Comparison of ENCODE assay signal across 10 mouse cellular contexts in the genomic region with DNA sequence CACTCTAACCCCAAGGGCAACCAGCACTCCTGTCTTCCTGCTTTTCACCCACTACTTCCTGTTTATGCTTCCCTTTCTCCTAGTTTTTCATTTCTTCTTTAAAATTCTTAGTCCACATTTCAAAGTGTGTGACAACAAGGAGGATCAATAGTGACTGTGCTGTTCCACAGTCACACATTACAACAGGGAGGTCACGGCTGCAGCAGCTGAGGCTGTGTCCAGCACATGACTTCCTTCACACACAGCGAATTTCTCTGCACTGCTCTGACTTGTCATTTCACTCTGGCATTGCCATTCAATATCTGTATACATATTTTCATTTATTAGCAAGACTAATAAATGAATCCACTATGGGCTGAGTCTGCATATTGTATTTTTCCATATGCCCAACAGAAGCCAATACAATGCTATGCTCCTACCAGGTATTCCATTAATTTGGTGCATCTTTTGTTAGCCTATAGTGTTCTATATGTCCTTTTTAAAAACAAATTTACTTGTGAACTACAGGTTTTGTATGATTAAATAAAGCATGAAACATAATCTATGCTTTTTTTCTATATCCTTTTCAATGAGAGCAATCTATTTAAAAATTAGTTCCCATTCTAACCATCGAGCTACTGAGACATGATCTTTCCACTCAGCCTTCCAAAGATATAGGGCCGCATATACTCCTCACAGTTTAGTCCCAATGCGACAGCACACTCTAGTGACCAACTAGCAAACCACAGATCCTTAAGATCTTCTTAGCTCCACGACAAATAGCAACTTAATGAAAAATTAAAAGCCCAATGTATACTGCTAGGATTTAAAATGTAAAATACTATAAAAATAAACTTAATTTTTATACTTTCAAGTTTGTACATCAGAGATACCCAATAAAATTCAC. TPM values are rescaled to one million over a fixed set of nuclear protein-coding genes. Genes with fewer than 3 reads are reported as not detected.
A peak's percentile ranks its signal among the peaks of the same experiment; 100 is the strongest.
DNase-seq lines count a peak whose midpoint lies in the region; ATAC-seq and TF ChIP-seq lines count a peak whose summit lies in the region.
"Had no signal": no experiment of that assay in that cellular context is flagged by ENCODE, and none has a peak within 500 bp of the region (broad histone marks: within the 10 kb centered on the region; RNA-seq: fewer than 3 reads in every experiment).

No protein-coding gene starts in this region.

- no peaks in the 10 kb centered on the region for H3K9me3 ChIP-seq in midbrain, embryonic 15.5 days
- H3K9me3 ChIP-seq: heart, embryonic 13.5 days; lung, embryonic 15.5 days had no signal

- no peak overlapping the region for H3K27ac ChIP-seq in left cerebral cortex, adult 2 months
- H3K27ac ChIP-seq in midbrain, embryonic 15.5 days, result no peak overlapping the region
- H3K27ac ChIP-seq: heart, embryonic 13.5 days; lung, embryonic 15.5 days had no signal

- H3K36me3 ChIP-seq in midbrain, embryonic 15.5 days (replicated peaks), result peaks cover 23% of the 10 kb centered on the region; the same call in 1 of the 2 replicates

- H3K4me2 ChIP-seq in midbrain, embryonic 15.5 days, result no peak overlapping the region
- H3K4me2 ChIP-seq: heart, embryonic 13.5 days; lung, embryonic 15.5 days had no signal

- no peaks in the 10 kb centered on the region for H3K27me3 ChIP-seq in midbrain, embryonic 15.5 days (replicated peaks)
- H3K27me3 ChIP-seq: heart, embryonic 13.5 days; lung, embryonic 15.5 days had no signal

- H3K4me1 ChIP-seq in midbrain, embryonic 15.5 days, result no peaks in the 10 kb centered on the region
- H3K4me1 ChIP-seq: lung, embryonic 15.5 days had no signal

- intact Hi-C loops in left cerebral cortex, adult 2 months (cut with DNase I), result no loop called here
- intact Hi-C loops in left cerebral cortex, postnatal 36 days (cut with DNase I), result no loop called here
- intact Hi-C loops in heart, postnatal 10 days (cut with DNase I), result loop anchor here (2.0 to 10.0 kb wide), 5 partner anchors 365 to 1736 kb away; no protein-coding TSS in a partner anchor

- H3K9ac ChIP-seq in midbrain, embryonic 15.5 days, result no peak overlapping the region
- H3K9ac ChIP-seq: heart, embryonic 13.5 days; lung, embryonic 15.5 days had no signal

- TF ChIP-seq CTCF in left cerebral cortex, adult 2 months (IDR thresholded peaks at IDR 0.05), result peak; percentile 71

- DNase-seq in left cerebral cortex, adult 2 months (ENCODE audit: extremely low spot score in 1 of 2, low spot score in 2 of 2), result no peak
- no peak for DNase-seq in left cerebral cortex, postnatal 36 days (ENCODE audit: low spot score in 2 of 2)
- DNase-seq in brain, embryonic 18.5 days (ENCODE audit: low read depth, low spot score), result peak; percentile 40
- DNase-seq in heart, postnatal 10 days, result peak; percentile 27 to 39
- no peak for DNase-seq in frontal cortex, postnatal 25 days (ENCODE audit: low spot score in 2 of 2)
- no peak for DNase-seq in ovary, postnatal 14 days (ENCODE audit: low spot score)
- no peak for DNase-seq in ovary, postnatal 36 days (ENCODE audit: low spot score)

- peak; percentile 94 for ATAC-seq in midbrain, embryonic 15.5 days (replicated peaks)

- 59% methylated on average over 6 of the region's 6 CpGs for WGBS in midbrain, embryonic 15.5 days

- no peak overlapping the region for H3K4me3 ChIP-seq in left cerebral cortex, adult 2 months
- no peak overlapping the region for H3K4me3 ChIP-seq in midbrain, embryonic 15.5 days
- H3K4me3 ChIP-seq: heart, embryonic 13.5 days; lung, embryonic 15.5 days had no signal

RNA-seq across cellular contexts. Expression of gene Ibtk, which starts 55.7 kb away (rescaled TPM):
- 10 to 100 TPM; 24.1 to 25.5 TPM for total RNA-seq in left cerebral cortex, adult 2 months (2021)
- 10 to 100 TPM; 18.1 to 26.2 TPM for total RNA-seq in left cerebral cortex, postnatal 36 days (2021)
- 10 to 100 TPM; 35.4 to 41.7 TPM for total RNA-seq in heart, postnatal 10 days (2021)
- polyA plus RNA-seq in midbrain, embryonic 15.5 days (2015; fragmentation: Nextera tagmentation; extraction: Ambion mirVana), result 29.7 and 32.3 TPM in 2 replicates

Comparison
In these comparisons a context has a peak if more than half of its experiments do, and no peak if none do; other contexts are left out.
1. DNase-seq: peak in brain, embryonic 18.5 days (single experiment) and heart, postnatal 10 days (2 of 2); none in left cerebral cortex, adult 2 months (0 of 2), left cerebral cortex, postnatal 36 days (0 of 2), frontal cortex, postnatal 25 days (0 of 2), ovary, postnatal 14 days (single experiment) and ovary, postnatal 36 days (single experiment).